Mouse (Mus musculus) kidney, adult 2 months (tissue): ENCODE data around the gene Atg4d.

Experiments used
- CTCF ChIP-seq: fragments of 200-500 bp; conservative IDR thresholded peaks from 2 replicates; pipeline ENCODE4 v1.5.1; 2011; ENCODE audit warnings: low read depth, mild to moderate bottlenecking, control low read depth, low read length, moderate library complexity, mixed read lengths; ENCODE audit not compliant: insufficient read depth, insufficient read length
- POLR2A ChIP-seq: fragments of 200-500 bp; IDR thresholded peaks from one replicate; pipeline ENCODE4 v1.6.1; 2011; ENCODE audit warnings: low read depth, low read length, control low read depth

DNA sequence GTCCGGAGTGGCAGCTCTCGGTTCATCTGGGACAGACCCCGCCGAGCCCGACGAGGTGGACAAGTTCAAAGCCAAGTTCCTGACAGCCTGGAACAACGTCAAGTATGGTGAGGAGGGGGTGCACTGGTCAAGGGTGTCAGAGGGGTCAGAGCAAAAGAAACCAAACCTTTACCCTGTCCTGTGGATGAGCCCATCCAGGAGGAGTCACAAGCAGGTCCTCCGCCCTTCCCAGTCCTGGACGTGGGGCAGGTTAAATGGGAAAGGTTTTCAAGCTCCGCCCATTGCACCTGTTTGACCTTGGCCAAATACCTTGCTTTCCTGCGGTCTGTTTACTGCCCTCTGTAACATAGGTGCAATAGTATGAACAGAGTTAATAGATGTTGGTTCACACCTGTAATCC is 518 bp downstream of the Atg4d start:
- TF ChIP-seq CTCF: no peak
- peak; percentile 40 for TF ChIP-seq POLR2A
